Mouse (Mus musculus) brown adipose tissue, adult 24 weeks (tissue): ENCODE data around the gene Cpt1b. TPM values are rescaled to one million over a fixed set of nuclear protein-coding genes. Genes with fewer than 3 reads are reported as not detected.

Source experiments
- H3K27ac ChIP-seq: fragments of 200-500 bp; replicated peaks from 2 replicates; pipeline ENCODE4 v1.5.1; 2012; ENCODE audit warnings: low read depth, mild to moderate bottlenecking, low read length
- H3K4me1 ChIP-seq: fragments of 200-500 bp; 2 replicates; pipeline ENCODE4 v1.6.1; 2012; ENCODE audit warnings: low read length, mixed read lengths; ENCODE audit not compliant: control insufficient read depth, insufficient read depth, insufficient read length
- H3K4me3 ChIP-seq: fragments of 200-500 bp; 2 replicates; pipeline ENCODE4 v1.5.1; 2012; ENCODE audit warnings: low read depth, mild to moderate bottlenecking, low read length, moderate library complexity; ENCODE audit not compliant: insufficient read depth
- polyA plus RNA-seq: library from polyadenylated mRNA; stranded (reverse); fragments of >200 nt; gene quantifications from 2 replicates; pipeline ENCODE4 v1.2.4, GENCODE M21; 2012; ENCODE audit not compliant: missing spikeins, insufficient read depth, insufficient read length

Cpt1b gene
- 440 and 455 TPM in 2 replicates for polyA plus RNA-seq

GRCm38 (mm10) chr15:89425711-89426121, at the start of gene Cpt1b:
Gene Cpt1b, minus strand, starts transcription at chr15:89425863.
- Histone ChIP-seq H3K4me3 (peak within 1 kb of the TSS; percentile 75), H3K27ac (peak within 1 kb of the TSS; percentile 98), H3K4me1 (no peaks in the 10 kb centered on the region; the same call in 1 of the 2 replicates)

GRCm38 (mm10) chr15:89475293-89475600, 49.6 kb upstream of the Cpt1b start:
- Histone ChIP-seq H3K4me3 (peak overlapping the region; percentile 70), H3K27ac (peak overlapping the region; percentile 93)

DNA sequence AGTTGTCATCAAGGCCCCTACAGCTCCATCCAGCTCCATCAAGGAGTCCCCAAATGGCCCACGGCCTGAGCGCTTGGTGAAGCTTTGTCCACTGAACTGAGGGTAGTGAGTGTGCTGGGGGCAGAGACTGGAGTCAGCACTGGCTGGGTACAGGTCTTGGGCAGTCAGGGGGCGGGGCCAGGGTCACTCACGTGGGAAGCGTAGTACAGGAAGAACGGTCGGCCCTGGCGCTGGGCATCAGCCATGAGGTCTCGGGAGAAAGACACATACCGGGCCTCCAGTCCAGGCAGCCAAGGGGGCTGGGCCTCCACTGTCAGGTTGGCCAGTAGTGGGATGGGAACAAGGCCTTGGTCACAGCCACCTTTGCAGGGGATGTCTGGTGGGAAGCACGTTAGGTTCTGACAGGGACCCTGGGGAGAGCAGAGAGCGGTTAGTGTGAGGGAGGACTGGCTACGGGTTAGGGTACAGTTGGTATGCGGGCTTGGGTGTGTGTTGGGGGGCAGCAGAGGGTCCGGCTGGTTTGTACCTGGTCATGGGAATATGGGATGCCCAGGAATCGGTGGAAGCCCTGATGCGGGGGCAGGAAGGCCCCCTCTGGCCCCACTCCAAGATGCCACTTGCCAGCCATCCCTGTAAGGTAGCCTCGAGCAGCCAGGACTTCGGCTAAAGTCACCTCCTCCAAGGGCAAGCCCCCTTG, 49.1 kb upstream of the Cpt1b start:
- H3K4me1 ChIP-seq, result peaks cover 18% of the 10 kb centered on the region
- no peak overlapping the region for H3K27ac ChIP-seq
- peak overlapping the region; percentile 70 for H3K4me3 ChIP-seq

More at GRCm38 (mm10) chr15:89475293-89475600, 49.6 kb upstream of the Cpt1b start:
- peaks cover 22% of the 10 kb centered on the region for H3K4me1 ChIP-seq

- no peak overlapping the region for H3K4me3 ChIP-seq
These were observed 48.3 kb upstream of the Cpt1b start for GRCm38 (mm10) chr15:89473921-89474320.

DNA sequence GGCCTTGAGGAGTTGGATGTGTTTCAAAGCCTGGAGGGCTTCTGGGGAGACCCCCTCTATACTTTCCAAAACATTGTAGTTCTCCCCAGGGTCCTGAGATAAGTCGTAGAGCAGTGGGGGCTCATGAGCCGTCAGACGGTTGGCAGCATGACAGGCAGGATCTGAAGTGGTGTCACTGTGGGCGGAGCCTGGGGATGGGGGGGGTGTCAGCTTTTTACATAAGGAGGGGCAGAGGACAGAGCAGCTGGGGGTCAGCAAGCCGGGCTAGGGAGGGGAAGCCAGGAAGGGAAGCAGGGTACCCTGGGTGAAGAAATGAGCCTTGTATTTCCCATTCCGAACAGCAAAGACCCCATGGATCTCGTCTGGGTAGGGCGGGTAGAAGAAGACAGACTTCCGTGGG, 47.7 kb upstream of the Cpt1b start:
- peaks cover 15% of the 10 kb centered on the region for H3K4me1 ChIP-seq

More at GRCm38 (mm10) chr15:89473921-89474320, 48.3 kb upstream of the Cpt1b start:
- Histone ChIP-seq H3K27ac (no peak overlapping the region), H3K4me1 (peaks cover 16% of the 10 kb centered on the region)

GRCm38 (mm10) chr15:89471476-89471875, 45.8 kb upstream of the Cpt1b start:
- Histone ChIP-seq H3K4me1 (peaks cover 9% of the 10 kb centered on the region), H3K4me3 (no peak overlapping the region), H3K27ac (no peak overlapping the region)

More for the DNA sequence above, 47.7 kb upstream of the Cpt1b start:
- Histone ChIP-seq H3K27ac (no peak overlapping the region), H3K4me3 (no peak overlapping the region)

DNA sequence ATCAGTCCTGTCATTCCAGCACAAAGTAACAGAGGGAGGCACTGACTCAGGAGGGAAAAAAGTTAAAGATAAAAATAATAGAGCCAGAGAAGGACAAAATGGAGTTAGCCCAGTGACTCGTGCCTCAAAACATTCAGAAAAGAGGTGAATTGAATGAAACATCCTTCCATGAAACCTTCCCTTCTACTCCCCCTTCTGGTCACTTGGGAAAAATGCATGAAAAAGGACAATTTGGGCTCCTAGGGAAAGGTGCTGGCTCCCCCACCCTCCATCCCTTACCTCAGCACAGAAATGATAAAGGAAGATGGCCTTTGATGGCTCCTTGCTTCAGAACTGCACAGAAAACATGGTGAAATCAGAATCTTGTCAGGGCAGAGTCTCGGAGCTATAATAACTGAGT, 42.9 kb upstream of the Cpt1b start:
- Histone ChIP-seq H3K4me3 (no peak overlapping the region), H3K4me1 (no peaks in the 10 kb centered on the region), H3K27ac (no peak overlapping the region)

DNA sequence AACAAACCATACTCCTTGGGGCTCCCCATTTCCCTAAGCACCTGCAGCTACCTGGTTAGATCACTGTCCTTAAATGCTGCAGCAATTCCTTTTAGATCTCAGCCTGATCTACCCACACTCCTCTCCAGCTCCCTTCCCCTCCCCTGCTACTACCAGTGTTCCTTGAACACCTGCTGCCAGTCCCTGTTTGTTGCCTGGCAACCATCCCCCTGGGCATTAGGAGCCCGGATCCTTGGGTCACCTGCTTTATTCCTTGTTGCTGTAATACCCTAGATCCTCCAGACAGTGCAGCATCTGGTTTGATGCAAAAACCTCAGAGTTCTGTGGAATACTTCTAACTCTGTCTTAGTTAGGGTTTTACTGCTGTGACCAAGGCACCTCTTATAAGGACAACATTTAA, 39.4 kb upstream of the Cpt1b start:
- Histone ChIP-seq H3K27ac (no peak overlapping the region), H3K4me3 (no peak overlapping the region), H3K4me1 (no peaks in the 10 kb centered on the region)

DNA sequence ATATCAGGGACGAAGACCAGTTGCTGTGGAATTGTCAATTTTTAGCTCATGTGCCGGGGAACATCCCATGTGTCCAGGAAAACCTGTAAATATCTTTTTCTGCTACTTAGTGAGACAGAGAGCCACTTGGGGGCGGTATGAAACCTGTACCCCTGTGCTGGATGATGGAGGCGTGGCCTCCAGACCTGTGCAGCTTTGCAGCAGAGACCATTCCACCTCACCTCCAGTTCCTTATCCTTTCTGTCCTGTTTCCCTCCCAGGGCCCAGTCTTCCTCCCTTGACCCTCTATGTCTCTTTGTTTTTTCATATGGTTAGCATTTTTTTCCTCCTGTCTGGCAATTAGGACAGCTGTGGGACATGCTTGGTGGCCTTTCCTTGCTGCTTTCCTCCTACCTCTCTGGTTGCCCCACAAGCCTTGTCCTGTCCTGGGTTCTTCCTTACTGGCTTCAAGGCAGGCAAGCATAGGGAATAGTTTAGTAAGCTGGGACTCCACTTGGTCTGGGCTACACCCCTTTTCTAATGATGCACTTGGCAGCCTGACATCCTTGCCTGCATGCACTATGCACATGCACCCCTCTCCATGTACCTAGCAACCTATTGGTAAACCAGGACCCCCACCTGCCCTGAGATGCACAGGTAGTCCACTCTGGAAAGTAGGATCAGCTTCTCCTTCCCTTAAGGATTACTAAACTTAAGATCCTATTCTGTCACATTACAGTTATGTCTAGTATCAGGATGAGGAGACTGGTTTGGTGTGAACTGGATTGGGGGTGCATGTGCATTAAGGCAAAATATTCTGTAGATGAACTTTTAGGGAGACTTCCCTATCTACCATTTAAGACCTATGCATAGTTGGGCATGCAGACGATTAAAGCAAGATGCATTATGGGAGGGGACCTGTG, 37.9 kb upstream of the Cpt1b start:
- Histone ChIP-seq H3K27ac (no peak overlapping the region), H3K4me1 (no peaks in the 10 kb centered on the region), H3K4me3 (no peak overlapping the region)

DNA sequence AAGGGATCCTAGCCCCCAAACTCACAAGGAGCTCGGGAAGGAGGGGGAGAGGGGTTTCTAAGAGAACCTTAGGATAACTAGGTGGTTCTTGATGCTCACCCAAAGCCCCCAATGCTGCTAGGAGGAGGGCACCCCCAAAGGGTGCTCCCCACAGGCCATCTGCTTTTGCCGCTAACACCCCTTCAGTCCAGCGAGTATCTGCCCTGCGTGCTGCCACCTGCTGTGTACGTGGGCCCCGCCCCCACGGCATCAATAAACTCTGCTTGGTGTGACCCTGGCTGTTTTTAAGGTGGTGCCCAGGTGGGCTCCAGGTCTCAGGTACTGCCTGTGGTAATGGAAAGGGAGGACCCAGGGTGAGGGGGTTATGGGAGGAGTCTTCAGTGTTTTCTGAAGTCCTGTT, 36.5 kb upstream of the Cpt1b start:
- Histone ChIP-seq H3K4me3 (no peak overlapping the region), H3K4me1 (no peaks in the 10 kb centered on the region)

GRCm38 (mm10) chr15:89461321-89461720, 35.7 kb upstream of the Cpt1b start:
- no peaks in the 10 kb centered on the region for H3K4me1 ChIP-seq
- H3K27ac ChIP-seq, result no peak overlapping the region
- no peak overlapping the region for H3K4me3 ChIP-seq

More for the DNA sequence above, 36.5 kb upstream of the Cpt1b start:
- no peak overlapping the region for H3K27ac ChIP-seq

- Histone ChIP-seq H3K27ac (no peak overlapping the region), H3K4me3 (no peak overlapping the region), H3K4me1 (no peaks in the 10 kb centered on the region)
These were observed 34.6 kb upstream of the Cpt1b start for GRCm38 (mm10) chr15:89460298-89460697.

- H3K27ac ChIP-seq, result no peak overlapping the region
- no peak overlapping the region for H3K4me3 ChIP-seq
- no peaks in the 10 kb centered on the region for H3K4me1 ChIP-seq
These were observed 34.2 kb upstream of the Cpt1b start for GRCm38 (mm10) chr15:89459821-89460220.

DNA sequence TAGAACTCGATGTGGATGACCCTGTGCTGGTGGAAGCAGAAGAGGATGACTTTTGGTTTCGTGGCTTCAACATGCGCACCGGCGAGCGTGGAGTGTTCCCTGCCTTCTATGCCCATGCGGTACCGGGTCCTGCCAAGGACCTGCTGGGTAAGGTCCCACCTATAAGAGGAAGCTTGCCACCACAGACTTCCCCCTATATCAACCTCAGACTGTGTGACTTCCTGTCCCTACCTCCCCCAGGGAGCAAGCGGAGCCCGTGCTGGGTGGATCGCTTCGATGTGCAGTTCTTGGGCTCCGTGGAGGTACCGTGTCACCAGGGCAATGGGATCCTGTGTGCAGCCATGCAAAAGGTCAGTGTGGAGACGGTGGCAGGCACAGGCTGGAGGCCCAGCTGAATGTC, 33.3 kb upstream of the Cpt1b start:
- Histone ChIP-seq H3K4me1 (0 out of 2 replicates have a peak, but pooled peaks cover 3% of the 10 kb centered on the region), H3K27ac (no peak overlapping the region), H3K4me3 (no peak overlapping the region)

DNA sequence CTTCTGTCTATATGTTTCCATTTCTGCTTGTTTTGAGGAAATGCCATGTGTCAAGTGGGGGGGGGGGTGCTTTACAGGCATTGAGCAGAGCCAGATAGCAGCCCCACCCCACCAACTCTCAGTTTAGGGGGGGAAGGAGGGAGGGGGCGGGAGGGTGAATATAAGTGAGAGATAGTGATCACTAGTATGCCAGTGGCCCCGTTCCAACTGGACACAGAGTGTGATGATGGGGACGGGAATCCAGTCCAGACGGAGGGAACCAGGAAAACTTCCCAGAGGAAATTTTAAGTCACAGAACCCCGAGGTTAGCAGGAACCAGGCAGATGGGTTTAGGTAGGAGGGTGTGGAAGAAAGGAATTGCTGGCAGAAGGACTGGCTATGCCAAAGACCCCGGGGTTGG, 30.0 kb upstream of the Cpt1b start:
- Histone ChIP-seq H3K4me3 (no peak overlapping the region), H3K27ac (no peak overlapping the region), H3K4me1 (0 out of 2 replicates have a peak, but pooled peaks cover 3% of the 10 kb centered on the region)
